In the genomic region with DNA sequence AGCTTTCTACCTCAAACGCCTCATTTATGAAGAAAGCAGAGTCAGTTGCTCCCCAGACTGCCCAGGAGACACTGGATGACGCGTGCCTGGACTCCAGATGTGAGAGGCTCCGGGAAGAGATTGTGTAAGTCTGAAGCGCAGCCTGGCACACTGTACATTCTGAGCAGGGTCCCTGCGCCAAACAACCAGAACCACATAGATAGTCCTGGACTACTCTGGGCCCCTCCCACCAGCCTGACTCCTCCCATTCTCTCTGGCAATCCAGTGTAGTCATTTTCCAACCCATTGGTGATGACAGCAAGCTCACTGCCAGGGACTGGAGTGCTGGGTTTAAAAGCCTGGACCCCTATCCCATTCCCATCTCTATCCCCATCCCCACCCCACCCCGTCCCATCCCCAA, we compare ENCODE assay signal across 11 mouse cellular contexts. TPM values are rescaled to one million over a fixed set of nuclear protein-coding genes. Genes with fewer than 3 reads are reported as not detected.
DNase-seq lines count a peak whose midpoint lies in the region; ATAC-seq and TF ChIP-seq lines count a peak whose summit lies in the region.
"Had no signal": no experiment of that assay in that cellular context is flagged by ENCODE, and none has a peak within 500 bp of the region (broad histone marks: within the 10 kb centered on the region; RNA-seq: fewer than 3 reads in every experiment).

No protein-coding gene starts in this region.

- WGBS in liver, postnatal 0 days (ENCODE audit: insufficient replicate concordance), result 79% methylated on average over 7 of the region's 7 CpGs
- 88% methylated on average over 7 of the region's 7 CpGs for WGBS in forebrain, embryonic 15.5 days

- H3K36me3 ChIP-seq in liver, postnatal 0 days (replicated peaks; ENCODE audit: insufficient read depth, low read length), result no peaks in the 10 kb centered on the region
- no peaks in the 10 kb centered on the region for H3K36me3 ChIP-seq in forebrain, embryonic 15.5 days
- H3K36me3 ChIP-seq: kidney, embryonic 15.5 days had no signal

- no peak for TF ChIP-seq EP300 in liver, postnatal 0 days (IDR thresholded peaks at IDR 0.05; ENCODE audit: low read depth)

- peaks cover 26% of the 10 kb centered on the region for H3K4me1 ChIP-seq in liver, postnatal 0 days (ENCODE audit: insufficient read depth)
- H3K4me1 ChIP-seq in forebrain, embryonic 15.5 days, result peaks cover 10% of the 10 kb centered on the region

- H3K4me3 ChIP-seq in liver, postnatal 0 days (ENCODE audit: low read depth, low read length), result no peak overlapping the region
- no peak overlapping the region for H3K4me3 ChIP-seq in forebrain, embryonic 15.5 days
- H3K4me3 ChIP-seq: kidney, embryonic 15.5 days had no signal

- H3K27ac ChIP-seq in liver, postnatal 0 days (ENCODE audit: low read depth), result no peak overlapping the region
- no peak overlapping the region for H3K27ac ChIP-seq in forebrain, embryonic 15.5 days (replicated peaks)
- H3K27ac ChIP-seq: kidney, embryonic 15.5 days had no signal

- DNase-seq in heart, adult 11 months, result peak; percentile 96
- no peak for DNase-seq in heart, adult 9 months (ENCODE audit: low spot score in 2 of 2)
- DNase-seq in lung, adult 18-20 months, result peak; percentile 57 to 62
- DNase-seq in lung, postnatal 25 days (ENCODE audit: low spot score), result no peak
- DNase-seq in liver, postnatal 0 days, result no peak
- DNase-seq in urinary bladder, postnatal 4 days (ENCODE audit: low spot score in 2 of 2), result no peak
- DNase-seq: adrenal gland, postnatal 10 days had no signal

- 0 out of 2 replicates have a peak, but pooled peaks have one; percentile 45 for ATAC-seq in erythroblast, adult 5-6 weeks (replicated peaks; ENCODE audit: low FRiP score, poor library complexity, severe bottlenecking)
- 0 out of 2 replicates have a peak, but pooled peaks have one; percentile 13 for ATAC-seq in liver, postnatal 0 days
- ATAC-seq in forebrain, embryonic 15.5 days (replicated peaks), result no peak

- no peak for TF ChIP-seq CTCF in liver, postnatal 0 days (IDR thresholded peaks at IDR 0.05; ENCODE audit: low read depth)

- no peak overlapping the region for H3K4me2 ChIP-seq in liver, postnatal 0 days (ENCODE audit: low read depth, low read length)
- H3K4me2 ChIP-seq in forebrain, embryonic 15.5 days (replicated peaks), result no peak overlapping the region
- H3K4me2 ChIP-seq: kidney, embryonic 15.5 days; midbrain, embryonic 11.5 days had no signal

- no peaks in the 10 kb centered on the region for H3K27me3 ChIP-seq in liver, postnatal 0 days (ENCODE audit: insufficient read depth, low read length)
- H3K27me3 ChIP-seq in forebrain, embryonic 15.5 days, result no peaks in the 10 kb centered on the region
- H3K27me3 ChIP-seq: kidney, embryonic 15.5 days had no signal

- no peak overlapping the region for H3K9ac ChIP-seq in liver, postnatal 0 days (replicated peaks)
- no peak overlapping the region for H3K9ac ChIP-seq in forebrain, embryonic 15.5 days (replicated peaks)
- H3K9ac ChIP-seq: kidney, embryonic 15.5 days had no signal

- H3K9me3 ChIP-seq in liver, postnatal 0 days (ENCODE audit: low read length), result no peaks in the 10 kb centered on the region
- H3K9me3 ChIP-seq in forebrain, embryonic 15.5 days, result no peaks in the 10 kb centered on the region
- H3K9me3 ChIP-seq: kidney, embryonic 15.5 days had no signal

RNA-seq across cellular contexts. Expression of a gene that starts 24.5 kb away (rescaled TPM):
- total RNA-seq in erythroblast, adult 5-6 weeks (2015; ENCODE audit: low replicate concordance), result 24.6 and 29.9 TPM in 2 replicates
- total RNA-seq in erythroblast, adult 5-6 weeks (2017; ENCODE audit: low replicate concordance), result 35.4 and 44.6 TPM in 2 replicates
- polyA plus RNA-seq in liver, postnatal 0 days (2015; fragmentation: Nextera tagmentation; extraction: Ambion mirVana), result 52.2 and 64.6 TPM in 2 replicates
- polyA plus RNA-seq in forebrain, embryonic 15.5 days (2015; fragmentation: Nextera tagmentation; extraction: Ambion mirVana), result 114 and 116 TPM in 2 replicates

RNA-seq across cellular contexts. Expression of a gene that starts 56.0 kb away (rescaled TPM):
- 63.4 and 116 TPM in 2 replicates for total RNA-seq in erythroblast, adult 5-6 weeks (2015; ENCODE audit: low replicate concordance)
- total RNA-seq in erythroblast, adult 5-6 weeks (2017; ENCODE audit: low replicate concordance), result 91.7 and 120 TPM in 2 replicates
- polyA plus RNA-seq in liver, postnatal 0 days (2015; fragmentation: Nextera tagmentation; extraction: Ambion mirVana), result 79.3 and 90.6 TPM in 2 replicates
- polyA plus RNA-seq in forebrain, embryonic 15.5 days (2015; fragmentation: Nextera tagmentation; extraction: Ambion mirVana), result 202 and 208 TPM in 2 replicates

Comparison
In these comparisons a context has a peak if more than half of its experiments do, and no peak if none do; other contexts are left out.
1. DNase-seq: peak in heart, adult 11 months (single experiment) and lung, adult 18-20 months (2 of 2); none in heart, adult 9 months (0 of 2), lung, postnatal 25 days (single experiment), liver, postnatal 0 days (single experiment) and urinary bladder, postnatal 4 days (0 of 2).